Mouse (Mus musculus) cerebellum, adult 2 months (tissue): ENCODE measurements around the gene Cdh6.

Experiments used
- CTCF ChIP-seq: fragments of 200-500 bp; IDR thresholded peaks from 2 replicates; pipeline ENCODE4 v1.5.1; 2011; ENCODE audit warnings: low read depth, mild to moderate bottlenecking, control low read depth, low read length, moderate library complexity, borderline replicate concordance; ENCODE audit not compliant: insufficient read depth
- POLR2A ChIP-seq: fragments of 200-500 bp; IDR thresholded peaks from 2 replicates; pipeline ENCODE4 v1.6.1; 2011; ENCODE audit warnings: low read length, control low read depth, borderline replicate concordance; ENCODE audit not compliant: insufficient read depth

DNA sequence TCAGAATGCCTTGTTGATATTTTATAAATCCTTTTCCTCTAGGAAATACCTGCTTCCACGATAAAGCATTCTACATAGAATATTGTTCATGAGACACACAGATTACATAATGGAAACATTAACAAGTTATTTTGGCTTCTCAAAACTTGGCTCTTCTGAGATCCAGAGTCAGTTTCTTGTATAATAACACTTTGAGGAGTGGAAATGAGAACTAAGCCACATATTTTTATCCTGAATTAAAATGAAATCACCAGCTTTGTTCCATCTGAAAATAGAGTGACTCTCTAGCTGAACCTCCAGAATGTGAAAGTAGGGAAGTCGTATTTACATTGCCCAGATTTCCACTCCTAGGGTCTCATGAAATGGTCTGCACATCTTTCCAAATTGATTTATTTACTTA lies 142.8 kb downstream of the Cdh6 start:
- TF ChIP-seq POLR2A: no peak
- no peak for TF ChIP-seq CTCF
